Mouse (Mus musculus): ENCODE results near the gene Mcub. TPM values are rescaled to one million over a fixed set of nuclear protein-coding genes. Genes with fewer than 3 reads are reported as not detected.

The Mcub gene
- 1 to 10 TPM in 3 of 4 experiments, under 1 TPM in 1; 0.93 to 3.7 (median 1.7) TPM for total RNA-seq (2022)

DNA sequence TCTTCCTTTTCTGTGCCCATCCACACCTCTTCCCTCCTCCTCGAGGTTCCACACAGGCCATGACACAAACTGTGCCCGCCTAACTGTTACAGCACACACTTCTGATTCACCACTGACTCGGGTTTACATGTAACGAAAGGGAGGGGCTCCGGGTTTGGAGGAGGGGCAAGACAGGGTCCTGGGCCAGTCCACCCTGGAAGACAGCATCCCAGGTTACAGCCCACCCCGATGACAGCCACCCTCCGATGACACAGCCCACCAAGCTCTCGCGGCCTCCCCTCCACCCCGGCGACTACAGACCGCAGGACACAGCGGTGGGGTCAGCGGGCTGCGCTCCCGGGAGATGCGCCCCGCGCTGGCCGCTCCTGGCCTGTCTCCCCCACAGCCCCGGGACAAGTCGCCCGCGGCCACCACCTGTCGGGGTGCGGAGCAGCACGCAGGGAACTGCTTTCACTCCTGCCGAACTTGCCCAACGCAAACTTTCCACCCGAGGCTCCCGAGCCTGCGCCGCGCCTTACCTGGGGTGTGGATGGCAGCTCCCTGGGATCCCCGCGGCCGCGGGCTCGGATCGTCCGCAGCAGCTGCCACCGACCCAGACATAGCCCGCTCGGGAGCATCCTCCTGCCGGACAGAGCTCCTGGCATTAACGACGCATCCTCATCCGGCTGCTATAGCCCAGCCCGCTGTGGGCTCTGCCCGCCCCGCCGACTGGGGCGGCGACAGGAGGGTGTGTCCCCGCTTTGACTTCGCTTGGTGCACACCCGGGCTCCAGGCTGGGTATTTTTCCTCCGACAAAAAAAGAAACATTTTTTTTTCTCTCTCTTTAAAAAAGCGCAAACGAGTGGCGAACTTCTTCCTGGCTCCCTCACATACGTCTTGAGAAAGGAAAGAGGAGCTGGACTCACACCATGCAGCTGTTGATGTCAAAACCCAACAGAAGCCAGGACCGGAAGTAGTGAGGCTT is at the start of gene Mcub:
Gene Mcub, minus strand, starts transcription at position 775 of the 964 bp plus-strand sequence.
- no peak for DNase-seq (ENCODE audit: low spot score in 2 of 2)

DNA sequence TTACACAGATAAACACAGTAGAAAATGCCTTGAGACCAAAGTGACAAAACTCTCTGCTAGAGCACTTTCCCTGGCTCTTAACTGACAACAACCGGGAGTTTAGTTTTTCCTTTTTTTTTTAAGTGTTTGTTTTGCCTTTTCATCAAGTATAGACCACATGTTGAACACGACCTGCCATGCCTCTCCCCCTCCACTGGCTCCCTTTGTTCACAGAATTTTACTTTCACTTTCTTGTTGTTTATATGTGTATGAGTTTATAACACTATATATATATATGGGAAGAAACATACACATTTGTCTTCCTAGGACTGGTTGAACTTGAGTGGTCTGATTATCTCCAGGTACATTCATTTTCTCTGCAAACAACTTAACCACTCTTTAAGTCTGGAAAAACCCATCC is 42.9 kb upstream of the Mcub start:
- DNase-seq (ENCODE audit: low spot score in 2 of 2): no peak

DNA sequence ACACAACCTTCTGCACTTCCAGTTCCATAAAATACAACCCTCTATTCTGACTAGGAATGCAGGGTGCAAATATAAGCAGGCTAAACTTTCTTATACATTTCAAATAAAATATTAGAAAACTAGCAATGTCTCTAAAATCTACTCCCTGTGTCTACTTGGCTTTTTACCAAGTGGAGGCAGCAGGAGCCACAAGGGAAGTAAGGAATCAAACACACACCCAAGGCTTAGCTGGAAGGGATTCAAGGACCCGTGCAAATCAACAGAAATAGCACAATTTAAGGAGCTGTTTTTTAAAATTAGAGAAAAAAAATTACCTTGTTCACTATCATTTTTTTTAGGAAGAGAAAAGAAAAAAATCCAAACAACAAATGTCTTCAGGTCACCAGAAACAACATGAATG is 41.2 kb upstream of the Mcub start:
- DNase-seq (ENCODE audit: low spot score in 2 of 2): no peak

DNA sequence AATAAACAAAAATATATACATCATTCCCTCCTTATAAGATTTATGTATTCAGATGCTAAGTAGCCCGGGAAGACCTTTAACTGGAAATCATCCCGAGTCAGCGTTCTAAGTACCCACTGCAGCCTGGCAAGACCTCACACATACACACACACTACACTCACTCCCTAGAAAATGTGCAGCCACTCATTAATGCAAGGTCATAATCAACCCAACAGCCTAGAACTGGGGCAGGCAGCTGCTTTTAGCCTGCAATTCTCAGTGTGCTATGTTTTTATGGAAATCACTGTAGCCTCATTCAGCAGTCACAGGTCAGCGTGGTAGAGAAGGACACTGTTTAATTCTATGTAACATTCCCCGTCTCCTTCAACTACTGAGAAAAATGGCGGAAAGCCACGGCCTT is 36.1 kb upstream of the Mcub start:
- DNase-seq (ENCODE audit: low spot score in 2 of 2): no peak

DNA sequence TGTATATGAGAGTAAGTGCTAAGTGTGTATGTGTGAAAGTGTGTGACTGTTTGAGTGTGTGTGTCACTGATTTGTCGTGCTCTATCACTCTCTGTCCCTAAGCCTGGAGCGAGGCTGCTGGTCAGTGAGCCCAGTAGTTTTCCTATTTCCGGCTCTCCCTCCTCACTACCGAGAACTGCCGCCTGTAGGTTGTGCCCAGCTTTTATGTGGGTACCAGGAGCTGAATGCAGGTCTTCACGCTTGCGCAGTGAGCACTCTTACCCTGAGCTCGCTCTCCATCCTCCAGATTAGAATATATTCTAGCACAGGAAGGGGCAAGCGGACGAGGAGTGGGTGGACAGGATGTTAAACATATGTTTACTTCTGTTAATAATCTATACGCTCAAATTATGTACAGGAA is 30.9 kb upstream of the Mcub start:
- no peak for DNase-seq (ENCODE audit: low spot score in 2 of 2)

DNA sequence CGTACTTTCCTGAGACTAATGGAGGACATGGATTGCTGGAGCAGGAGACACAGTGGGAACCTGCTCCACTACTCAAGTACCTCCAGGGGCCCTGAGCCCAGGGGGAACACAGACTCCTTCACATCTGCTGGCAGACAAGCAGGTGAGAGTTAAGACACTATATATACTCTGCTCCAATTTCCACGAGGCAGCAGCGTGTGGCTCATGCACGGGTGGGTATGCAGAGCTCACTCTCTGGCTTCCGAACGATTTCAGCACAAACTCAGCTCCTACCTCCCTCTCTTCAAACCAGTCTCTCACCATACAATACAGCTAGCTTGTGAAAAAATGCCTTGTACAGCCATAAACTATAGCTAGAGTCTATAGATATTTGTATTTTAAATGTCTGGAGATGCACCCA is 28.5 kb upstream of the Mcub start:
- DNase-seq (ENCODE audit: low spot score in 2 of 2): peak in 1 of 2 experiments; percentile 37

DNA sequence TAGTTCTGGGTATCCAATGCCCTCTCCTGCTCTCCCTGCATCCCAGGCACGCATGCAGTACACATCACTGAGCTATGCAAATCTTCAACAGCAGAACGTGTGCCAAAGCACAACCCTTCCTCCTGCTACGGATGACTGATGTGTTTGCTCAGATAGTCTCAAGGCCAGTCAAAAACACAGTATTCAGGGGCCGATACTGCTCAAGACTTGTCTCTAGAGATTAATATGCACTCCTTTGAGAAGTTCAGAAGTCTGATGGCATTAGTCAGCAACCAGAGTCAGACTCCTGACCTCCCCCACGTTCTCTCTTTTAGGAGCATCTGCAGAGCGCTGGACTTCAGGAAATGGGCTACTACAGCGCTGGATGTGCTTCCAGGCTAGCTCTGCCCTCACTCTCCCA is 28.0 kb upstream of the Mcub start:
- no peak for DNase-seq (ENCODE audit: low spot score in 2 of 2)

DNA sequence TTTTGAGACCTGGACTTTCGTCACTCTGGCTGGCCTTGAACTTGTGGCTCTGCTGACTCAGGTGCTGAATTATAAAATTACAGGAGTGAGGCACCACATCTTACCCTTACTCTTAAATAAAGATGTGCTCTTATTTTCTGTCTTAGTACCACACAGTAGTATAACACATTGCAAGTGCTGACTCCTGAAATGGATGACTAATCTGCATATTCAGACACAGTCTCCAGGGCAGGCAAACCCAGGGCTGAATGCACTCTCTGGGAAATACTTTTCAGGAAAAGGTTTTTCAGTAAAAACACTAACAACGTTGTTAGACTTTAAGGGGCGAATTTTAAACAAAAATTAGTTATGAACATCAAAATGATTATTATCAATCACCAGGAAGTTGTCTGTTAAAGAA is 27.3 kb upstream of the Mcub start:
- DNase-seq (ENCODE audit: low spot score in 2 of 2): no peak

DNA sequence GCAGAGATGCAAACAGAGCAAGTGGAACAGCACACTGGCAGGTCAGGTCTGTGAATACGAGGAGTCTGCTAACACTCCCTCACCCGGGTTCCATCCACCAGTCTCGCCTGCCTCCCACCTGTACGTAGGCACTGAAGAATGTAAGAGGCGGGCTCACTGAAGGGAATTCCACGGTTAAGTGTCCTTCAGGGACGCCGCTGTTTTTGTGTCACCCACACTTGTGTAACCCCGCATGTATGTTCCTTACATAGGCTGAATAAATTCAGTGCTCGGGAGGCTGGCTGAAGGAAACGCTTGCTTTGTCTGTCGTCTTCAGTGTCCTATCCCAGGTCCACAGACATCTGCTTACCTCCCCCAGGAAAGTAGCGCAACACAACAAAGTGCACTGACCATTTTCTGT is 17.3 kb upstream of the Mcub start:
- no peak for DNase-seq (ENCODE audit: low spot score in 2 of 2)

DNA sequence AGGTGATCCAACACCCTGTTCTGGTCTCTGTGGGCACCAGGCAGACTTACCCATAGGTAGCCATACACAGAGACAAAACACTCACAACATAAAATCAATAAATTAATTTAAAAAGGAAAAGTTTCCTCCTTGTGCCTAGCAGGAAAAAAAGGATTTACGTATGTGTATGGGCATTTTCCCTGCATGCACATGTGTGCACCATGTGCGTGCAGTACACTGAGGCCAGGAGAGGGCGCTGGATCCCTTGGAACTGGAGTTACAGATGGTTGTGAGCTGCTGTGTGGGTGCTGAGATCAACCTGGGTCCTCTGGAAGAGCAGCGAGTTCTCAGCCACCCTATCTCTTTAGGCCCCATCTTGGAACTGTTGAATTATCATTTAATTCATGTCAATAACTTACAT is 15.3 kb upstream of the Mcub start:
- peak in 1 of 2 experiments; percentile 4 for DNase-seq (ENCODE audit: low spot score in 2 of 2)

DNA sequence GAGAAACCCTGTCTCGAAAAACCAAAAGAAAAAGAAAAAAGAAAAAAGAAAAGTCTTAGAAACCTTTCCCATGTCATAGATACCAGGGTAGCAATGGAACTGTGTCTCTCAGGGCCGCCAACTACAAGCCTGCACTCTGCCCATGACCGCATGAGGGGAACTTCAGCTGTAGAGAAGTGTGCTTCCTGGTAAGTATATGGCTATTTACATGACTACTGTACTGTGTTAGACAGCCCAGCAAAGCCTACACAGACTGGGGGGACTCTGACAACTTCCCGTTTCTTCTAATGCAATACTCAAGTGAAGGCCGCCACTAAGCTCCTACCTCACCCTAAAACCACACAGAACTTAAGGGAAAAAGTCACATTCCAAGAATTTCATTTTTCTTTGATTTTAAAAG is 14.8 kb upstream of the Mcub start:
- no peak for DNase-seq (ENCODE audit: low spot score in 2 of 2)

DNA sequence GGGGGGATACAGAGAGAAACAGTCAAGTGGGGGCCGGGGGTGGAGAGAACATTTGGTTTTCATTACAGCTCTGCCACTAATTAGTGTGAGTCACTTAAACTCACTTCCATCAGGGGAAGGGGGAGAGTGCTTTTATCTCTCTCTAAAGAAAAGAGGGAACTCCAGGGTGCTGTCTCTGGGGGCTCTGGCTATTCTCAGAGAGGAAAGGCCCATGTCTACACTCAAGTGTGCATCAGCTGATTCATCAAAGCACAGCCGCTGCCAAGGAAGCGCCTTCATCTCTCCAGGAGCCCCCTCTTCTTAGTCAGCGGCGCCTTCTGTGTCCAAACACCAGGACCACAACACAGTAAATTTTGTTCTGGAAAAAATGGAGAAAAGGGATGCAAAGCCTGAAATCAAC is 12.3 kb upstream of the Mcub start:
- no peak for DNase-seq (ENCODE audit: low spot score in 2 of 2)

DNA sequence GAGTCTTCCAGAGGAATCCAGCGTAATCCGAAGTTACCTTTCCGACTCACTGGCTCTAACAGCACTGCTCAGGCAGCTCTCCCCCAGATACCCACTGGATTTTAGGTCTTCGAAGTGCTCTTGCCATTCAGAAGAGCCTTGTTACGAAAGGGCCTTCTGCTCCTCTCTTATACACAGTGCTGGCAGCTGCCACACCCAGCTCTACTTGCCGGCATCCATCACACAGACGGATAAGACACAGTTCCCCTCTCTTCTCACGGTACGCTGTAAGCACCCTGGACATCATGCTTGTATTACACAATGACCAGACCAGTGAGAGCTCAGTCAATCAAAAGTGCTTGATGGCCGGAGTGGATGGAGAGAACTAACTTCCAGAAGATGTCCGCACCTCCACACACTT is 11.8 kb upstream of the Mcub start:
- DNase-seq (ENCODE audit: low spot score in 2 of 2): no peak

DNA sequence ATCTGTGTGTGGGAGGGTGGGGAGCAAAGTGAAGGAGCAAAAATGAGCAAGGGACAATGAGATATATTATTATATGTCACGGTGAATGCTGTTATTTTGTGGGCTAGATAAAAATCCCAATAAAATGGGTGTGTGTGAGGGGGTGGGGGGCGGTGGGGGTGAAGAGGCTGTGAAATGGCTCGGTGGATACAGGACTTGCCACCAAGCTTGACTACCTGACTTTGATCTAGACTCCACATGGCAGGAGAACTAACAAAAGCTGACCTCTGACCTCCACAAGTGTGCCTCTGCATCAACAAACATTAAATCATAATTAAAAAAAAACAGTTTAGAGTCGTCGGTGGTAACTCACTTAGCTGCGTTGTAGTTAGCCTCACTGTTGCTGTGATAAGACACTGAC is 9.5 kb upstream of the Mcub start:
- DNase-seq (ENCODE audit: low spot score in 2 of 2): no peak

DNA sequence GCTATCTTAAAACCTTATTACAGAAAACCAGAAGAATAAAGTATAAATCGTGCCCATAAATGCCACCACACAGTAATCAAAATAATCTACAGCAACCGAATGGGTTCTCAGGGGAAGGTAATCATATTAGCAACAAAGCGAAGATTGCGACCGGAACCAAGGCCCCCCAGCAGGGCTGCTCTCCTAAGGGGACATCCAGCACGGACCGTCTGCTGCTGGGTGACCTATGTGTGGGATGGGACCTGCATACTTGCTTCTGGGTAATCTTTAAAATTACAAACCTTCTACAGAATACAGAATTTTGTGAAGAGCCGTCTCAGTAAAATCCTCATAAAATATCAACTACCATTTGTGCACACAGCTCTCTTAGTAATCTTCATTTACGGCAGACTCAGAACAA is 8.7 kb upstream of the Mcub start:
- DNase-seq (ENCODE audit: low spot score in 2 of 2): no peak

DNA sequence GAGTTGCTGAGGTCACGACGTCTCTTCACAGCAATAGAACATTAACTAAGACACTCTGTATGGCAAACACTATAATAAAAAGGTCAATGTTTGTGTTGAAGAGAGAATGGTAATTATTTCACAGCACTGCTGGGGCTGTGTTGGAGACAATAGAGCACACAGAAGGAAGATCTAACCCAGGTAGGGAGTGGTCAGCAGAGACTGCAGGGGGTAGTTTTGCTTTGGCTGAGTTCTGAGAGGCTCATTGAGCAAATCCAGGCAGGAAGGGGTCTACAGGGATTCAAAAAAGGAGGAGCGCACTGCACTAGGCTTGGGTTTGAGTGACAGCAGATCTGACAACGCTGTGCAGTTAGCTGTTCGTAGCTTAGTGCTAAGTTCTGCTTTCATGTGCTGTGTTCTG is 6.3 kb upstream of the Mcub start:
- DNase-seq (ENCODE audit: low spot score in 2 of 2): no peak

DNA sequence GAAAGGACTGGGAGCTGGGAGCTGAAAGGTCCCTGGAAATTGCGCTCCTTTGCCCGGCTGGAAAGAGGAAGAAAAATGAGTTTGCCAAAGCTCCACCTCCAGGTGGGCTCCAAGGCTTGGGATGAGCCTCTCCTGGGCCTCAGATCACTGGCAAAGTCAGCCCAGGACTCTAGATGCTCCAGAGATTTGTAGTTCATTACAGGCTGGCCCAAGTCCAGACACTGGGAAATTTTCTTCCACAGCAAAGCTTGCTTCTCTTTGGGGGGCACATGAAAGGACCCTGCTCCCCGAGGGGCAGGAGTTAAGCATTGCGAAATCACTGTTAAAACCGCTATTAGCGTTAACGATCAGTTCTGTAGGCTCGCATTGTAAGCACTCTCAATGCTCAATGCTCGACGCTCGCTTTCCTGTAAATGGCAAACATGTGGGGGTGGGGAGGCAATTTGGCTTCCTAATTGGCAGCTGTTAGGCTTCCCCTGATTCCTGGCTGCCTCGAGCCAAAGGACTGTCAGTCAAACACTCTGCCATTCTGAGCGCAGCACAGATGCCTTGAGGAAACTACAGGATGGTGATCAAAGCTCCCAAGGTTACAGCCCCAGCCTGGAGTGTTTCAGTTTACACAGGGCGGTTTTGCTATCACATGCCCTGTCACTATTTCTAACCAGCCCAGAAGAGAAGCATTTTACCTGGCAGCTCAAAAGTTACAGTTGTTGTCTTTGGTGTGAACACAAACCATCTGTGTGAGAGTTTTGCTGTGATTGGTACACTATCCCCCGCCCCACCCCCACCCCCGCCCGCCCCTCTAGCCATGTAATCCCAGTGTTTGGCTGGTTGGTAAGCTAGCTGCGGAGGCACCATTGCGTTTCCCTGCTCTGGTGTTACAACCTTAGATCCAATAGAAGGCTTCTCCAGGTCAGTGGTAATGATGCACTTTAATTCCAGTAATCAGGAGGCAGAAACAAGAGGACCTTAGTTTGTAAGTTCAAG is 816 bp upstream of the Mcub start:
- no peak for DNase-seq (ENCODE audit: low spot score in 2 of 2)

DNA sequence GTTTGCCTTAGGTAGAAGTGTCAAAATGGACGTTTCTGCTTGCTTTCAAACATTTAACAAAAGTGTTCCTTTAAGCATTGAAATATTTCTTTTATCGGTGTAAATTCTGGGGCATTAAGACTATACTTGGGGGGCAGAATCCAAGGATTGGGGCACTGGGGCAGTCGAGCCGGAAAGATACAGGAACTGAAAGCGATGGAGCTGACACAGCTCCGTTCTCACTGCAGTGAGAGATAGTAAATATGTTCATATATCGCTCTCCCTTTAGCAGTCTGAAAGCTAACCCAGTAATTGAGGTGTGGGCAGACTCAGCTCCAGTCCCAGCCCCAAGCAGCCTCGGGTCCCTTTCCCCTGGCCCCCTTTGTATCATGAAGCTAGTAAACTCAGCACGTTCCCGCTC is 975 bp downstream of the Mcub start:
- DNase-seq (ENCODE audit: low spot score in 2 of 2): no peak

DNA sequence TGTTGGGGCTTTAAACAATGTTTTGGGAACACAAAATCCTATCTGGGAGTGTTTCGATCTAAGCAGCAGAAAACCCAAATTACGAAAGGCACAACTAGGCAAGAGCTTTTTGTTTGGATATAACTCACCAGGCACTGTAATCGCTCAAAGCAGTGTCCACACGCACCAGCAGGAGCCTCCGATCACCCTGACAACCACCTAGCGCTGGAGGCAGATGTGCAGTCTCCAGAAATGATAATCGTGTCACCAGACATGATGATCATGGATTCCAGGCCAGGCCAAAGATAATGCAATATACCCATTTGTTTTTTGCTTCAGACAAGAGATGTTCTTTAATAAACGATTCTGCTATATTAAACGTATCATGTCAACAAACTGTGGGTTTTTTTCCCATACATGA is 2.1 kb downstream of the Mcub start:
- DNase-seq (ENCODE audit: low spot score in 2 of 2): no peak

DNA sequence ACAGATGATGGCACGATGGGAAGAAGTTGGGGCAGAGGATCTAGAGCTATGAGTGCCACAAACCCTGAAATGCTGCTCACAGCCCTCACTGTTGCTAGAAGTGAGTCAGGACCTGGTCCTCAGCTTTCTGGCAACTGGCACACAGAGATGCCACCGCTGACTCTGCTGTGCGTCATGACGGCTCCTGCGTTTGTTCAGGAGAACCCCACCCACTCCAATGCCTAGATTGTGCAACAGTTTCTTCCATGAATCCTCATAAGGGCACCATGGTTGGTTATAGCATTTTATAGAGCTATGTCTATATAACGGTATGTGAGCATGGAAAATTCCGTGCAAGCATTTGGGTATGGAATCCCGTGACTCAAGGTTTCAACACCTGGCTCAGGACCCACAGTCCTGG is 5.3 kb downstream of the Mcub start:
- no peak for DNase-seq (ENCODE audit: low spot score in 2 of 2)

DNA sequence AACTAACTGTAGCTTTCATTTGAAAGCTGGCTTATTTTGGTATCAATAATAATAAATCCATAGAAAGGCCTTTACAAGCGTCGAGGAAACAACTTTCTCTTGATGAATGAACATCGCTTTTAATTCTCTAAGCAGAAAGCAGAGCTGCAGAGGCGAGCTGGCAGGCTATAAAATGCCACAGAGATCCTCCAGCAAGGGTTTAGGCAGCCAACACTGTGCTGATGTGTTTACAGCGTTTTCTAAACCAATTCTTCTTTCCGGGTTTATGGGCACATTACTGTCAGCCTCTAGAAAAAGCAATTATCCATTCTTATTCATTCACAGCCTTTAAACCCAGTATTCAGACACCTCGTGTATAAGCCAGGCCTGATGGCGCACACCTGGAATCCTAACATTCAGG is 7.5 kb downstream of the Mcub start:
- DNase-seq (ENCODE audit: low spot score in 2 of 2): no peak

DNA sequence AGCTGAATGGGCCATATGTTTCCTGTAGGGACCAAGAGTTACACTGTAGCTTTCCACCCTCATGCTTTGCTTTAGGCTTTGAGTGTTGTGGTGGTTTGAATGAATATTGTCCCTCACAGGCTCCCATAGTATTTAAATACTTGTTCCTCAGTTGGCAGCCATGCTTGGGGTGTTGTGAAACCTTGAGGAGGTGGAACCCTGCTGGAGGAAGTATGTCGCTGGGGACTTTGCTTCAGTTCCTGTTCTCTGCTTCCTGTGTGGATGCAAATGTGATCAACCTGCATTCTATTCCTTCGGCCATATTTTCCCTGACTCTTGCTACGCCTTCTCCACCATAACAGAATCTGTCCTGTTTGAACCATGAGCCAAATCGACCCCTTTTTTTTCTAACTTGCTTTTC is 16.7 kb downstream of the Mcub start:
- DNase-seq (ENCODE audit: low spot score in 2 of 2): no peak
